Mouse (Mus musculus) adrenal gland, adult 18-20 months (tissue): ENCODE data around the gene Hist1h3f. TPM values are rescaled to one million over a fixed set of nuclear protein-coding genes. Genes with fewer than 3 reads are reported as not detected.

Source experiments
- DNase-seq, 2 experiments: peaks; one replicate each; pipeline ENCODE4 v3.0.0; 2021 to 2022; ENCODE audit warnings: low spot score in 2 of 2
- long read RNA-seq, 2 experiments: library from polyadenylated mRNA; stranded (forward); transcript quantifications; one replicate each; pipeline ENCODE4 v2.0.0; 2021
- total RNA-seq, 2 experiments: library from RNA; stranded (reverse); gene quantifications; 1 replicate in 1 of 2; 2 replicates in 1 of 2; pipeline ENCODE4 v1.2.3; 2021

Hist1h3f gene
- 10 to 100 TPM; 12.6 to 12.7 TPM for total RNA-seq
- long read RNA-seq, experiment 1: 0 reads
- long read RNA-seq, experiment 2: 0 reads

GRCm38 (mm10) chr13:23543965-23544786 lies at the start of gene Hist1h3f:
TSS of gene Hist1h3f (plus strand) at chr13:23544052.
- peak; percentile 46 to 59 for DNase-seq

DNA sequence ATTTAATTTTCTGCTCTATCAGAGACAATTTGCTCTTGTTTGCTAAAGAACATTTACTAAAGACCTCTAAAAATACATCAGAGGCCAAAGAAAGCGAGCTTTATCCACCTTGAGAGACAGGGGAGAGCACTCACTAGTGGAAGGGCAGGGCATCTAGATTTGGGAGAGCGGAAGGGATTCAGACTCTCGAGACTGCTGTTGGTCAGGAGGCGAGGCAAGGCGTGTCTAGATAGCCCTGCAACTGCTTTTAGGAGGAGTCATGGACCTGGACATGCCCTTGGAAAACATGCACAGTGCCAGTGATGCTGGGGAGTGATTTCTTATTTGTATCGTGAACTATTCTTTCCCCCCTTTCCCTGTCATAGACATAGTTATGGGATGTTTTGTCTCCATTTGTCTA lies 48.3 kb upstream of the Hist1h3f start:
- no peak for DNase-seq

- DNase-seq: peak in 1 of 2 experiments; percentile 48
These were observed 46.1 kb upstream of the Hist1h3f start for GRCm38 (mm10) chr13:23497656-23498321.

DNA sequence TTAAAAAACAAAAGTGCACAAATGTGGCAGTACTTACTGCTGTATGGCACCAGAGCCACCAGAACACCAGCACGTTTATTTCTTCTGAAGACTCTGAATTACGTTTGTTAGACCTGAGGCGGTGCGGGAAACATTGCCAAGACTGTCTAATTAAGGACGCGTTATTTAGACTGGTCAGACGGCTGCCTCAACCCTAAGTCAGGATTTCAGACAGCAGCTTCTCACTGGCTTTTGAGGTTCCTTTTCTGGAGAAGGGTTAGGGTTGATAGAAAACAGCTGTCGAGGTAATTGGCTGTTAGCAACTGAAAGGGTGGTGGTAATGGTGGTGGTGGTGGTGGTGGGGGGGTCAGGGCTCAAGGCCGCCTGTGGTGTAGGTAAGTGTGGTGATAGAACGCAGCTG lies 45.2 kb upstream of the Hist1h3f start:
- DNase-seq: no peak

DNA sequence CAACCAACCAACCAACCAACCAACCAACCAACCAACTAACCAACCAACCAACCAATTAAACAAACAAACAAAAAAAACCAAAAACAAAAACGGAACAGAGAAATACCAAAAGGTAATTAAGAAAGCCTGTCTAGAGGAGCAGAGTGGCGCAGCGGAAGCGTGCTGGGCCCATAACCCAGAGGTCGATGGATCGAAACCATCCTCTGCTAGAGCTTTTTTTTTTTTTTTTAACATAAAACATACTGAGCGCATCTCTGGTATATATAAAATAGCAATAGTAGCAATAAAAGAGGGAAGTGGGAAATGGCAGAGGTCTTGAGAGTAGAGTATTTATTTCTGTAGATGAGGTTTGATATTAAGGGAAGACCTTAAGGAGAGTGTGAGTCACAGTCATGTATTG lies 43.9 kb upstream of the Hist1h3f start:
- DNase-seq: no peak

DNA sequence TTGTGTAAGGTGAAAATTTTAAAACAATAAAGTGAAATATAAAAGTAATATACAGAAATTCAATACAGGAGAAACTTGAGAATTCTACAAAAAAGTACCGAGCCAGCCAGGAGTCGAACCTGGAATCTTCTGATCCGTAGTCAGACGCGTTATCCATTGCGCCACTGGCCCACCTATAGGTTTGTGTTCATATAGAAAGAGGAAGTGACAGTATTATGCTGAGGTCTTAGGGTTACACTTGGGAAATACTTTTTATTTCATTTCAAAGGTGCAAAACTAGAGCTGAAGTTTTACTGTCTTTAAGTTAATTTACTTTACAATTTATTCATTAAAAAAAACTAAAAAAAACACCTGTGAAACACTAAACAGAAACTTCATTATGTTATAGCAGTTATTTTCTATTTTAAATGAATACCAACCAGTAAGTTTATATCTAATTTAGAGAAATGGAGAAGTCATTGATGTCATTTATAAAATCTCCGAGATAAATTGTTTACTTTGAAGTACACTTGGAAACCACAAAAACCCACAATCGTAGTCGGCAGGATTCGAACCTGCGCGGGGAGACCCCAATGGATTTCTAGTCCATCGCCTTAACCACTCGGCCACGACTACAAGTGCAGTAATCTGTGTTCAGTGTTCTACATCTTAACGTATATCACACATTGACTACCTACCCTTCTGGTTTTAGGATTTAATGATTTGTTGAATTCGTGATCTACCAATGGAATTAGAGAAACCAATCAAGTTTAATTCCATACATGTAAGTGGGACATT lies 43.2 kb upstream of the Hist1h3f start:
- peak; percentile 41 to 62 for DNase-seq

GRCm38 (mm10) chr13:23501511-23501910 lies 42.3 kb upstream of the Hist1h3f start:
- no peak for DNase-seq

GRCm38 (mm10) chr13:23502031-23502567 lies 41.8 kb upstream of the Hist1h3f start:
- no peak for DNase-seq

GRCm38 (mm10) chr13:23502916-23503315 lies 40.9 kb upstream of the Hist1h3f start:
- no peak for DNase-seq

- peak in 1 of 2 experiments; percentile 70 for DNase-seq
These were observed 40.1 kb upstream of the Hist1h3f start for GRCm38 (mm10) chr13:23503797-23504196.

DNA sequence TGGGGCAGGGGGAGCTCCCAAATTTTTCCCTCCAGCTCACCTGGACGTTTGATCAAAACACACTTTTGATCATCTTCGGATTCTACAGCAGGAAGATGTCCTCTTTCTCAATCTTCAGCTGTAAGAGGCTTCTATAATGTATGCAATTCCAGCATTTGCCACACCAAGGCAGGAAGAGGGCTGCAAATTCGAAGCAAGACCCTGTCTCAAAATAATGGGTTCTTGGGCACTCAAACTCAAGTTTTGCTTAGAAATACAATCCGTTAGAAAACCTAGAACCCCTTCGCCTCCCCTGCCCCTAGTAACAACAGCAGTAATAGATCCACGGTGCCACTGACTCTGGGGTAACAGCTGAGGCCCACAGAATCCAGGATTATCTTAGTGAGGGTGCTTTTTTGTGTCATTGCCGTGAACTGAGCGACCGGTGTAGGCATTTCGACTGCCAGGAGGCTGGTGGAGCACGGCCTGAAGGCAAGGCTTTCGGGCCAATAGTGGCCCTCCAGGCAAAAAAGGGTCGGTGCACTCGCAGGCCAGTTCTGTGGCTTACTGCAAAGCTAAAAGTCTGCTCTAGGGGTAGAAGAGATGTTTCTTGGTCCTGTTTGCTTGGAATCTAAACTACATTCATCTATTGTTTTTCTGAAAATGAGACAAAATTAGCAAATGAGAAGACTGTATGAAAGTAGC lies 38.0 kb upstream of the Hist1h3f start:
- DNase-seq: no peak

- peak; percentile 49 to 74 for DNase-seq
These were observed 37.5 kb upstream of the Hist1h3f start for GRCm38 (mm10) chr13:23506351-23506750.

- DNase-seq: no peak
These were observed 36.9 kb upstream of the Hist1h3f start for GRCm38 (mm10) chr13:23506819-23507515.

DNA sequence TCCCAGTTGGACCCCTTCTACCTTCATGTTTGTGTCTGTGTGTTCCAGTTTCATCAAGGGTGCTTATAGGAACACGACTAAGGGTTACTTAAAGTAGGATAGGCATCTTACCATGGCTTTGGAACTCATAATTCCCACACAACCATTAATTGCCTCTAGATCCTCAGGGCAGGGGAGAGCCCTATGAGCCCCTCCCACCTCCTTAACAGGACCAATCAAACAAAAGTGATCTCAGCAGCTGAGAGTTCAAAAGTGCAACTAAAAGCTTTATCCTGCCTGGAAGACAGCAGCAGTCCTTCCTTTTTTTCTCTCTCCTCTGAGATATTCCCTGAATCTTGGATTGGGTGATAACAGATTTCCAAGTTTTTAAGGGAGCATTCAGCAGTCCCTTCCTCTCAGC lies 33.7 kb upstream of the Hist1h3f start:
- no peak for DNase-seq

DNA sequence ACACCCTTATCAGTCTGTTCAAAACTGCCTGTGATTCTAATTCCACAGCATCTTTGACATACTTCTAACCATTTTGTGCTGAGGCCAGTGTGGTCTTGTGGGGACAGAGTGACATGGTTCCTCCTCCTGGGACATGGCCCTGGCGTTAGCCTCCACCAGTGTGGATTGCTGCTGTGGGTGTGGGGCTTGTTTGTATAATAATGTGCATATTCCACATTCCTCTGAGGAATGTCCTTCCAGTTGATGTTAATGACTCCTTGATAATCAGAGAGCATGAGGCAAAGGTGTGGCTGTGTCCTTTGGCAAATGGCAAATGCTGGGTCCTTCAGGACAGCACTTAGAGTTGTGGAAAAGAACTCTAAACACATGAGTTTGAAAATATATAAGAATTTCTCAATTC lies 30.3 kb upstream of the Hist1h3f start:
- no peak for DNase-seq

- no peak for DNase-seq
These were observed 28.6 kb upstream of the Hist1h3f start for GRCm38 (mm10) chr13:23515281-23515680.

DNA sequence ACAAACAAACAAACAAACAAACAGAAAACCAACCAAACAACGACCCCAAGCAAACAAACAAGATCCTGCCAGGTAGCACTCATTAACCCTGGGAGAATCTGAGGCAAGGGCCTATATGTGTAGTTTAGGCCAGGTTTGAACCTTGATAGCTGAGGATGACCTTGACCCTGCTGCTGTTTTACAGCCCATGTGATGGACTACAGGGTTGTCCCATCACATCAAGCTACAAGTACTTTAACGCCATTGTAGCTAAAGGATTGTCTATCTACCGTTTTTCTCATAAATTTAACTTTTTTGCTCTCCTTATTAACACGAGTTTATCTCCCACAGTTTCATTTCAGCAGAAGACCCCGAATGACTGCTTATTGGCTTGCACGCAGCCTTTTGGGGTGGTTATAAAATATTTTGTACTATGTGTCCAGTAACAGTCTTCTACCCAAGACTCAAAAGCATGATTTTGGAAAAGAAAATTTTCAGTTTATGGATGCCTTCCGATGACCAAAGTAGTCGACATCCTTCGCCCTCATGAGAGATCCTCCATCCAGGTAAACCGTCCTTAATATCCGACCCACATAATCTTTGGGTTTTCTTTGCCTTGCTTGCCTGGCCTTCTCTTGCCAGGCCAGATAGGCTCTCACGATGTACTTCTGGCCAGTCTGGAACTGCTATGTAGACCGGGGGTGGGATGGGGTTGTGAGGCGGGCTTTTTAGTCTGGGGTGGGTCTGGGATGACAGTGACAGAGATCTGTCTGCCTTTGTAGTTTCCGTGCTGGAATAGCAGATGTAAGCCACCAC lies 27.8 kb upstream of the Hist1h3f start:
- no peak for DNase-seq

- DNase-seq: peak; percentile 74 to 76
These were observed 26.8 kb upstream of the Hist1h3f start for GRCm38 (mm10) chr13:23516822-23517602.
